Mouse (Mus musculus) 416B (cell line): Measurements from ENCODE around the gene Rarb.

Source experiments
- DNase-seq: peaks from one replicate; pipeline ENCODE4 v3.0.0; 2011; ENCODE audit warnings: low read depth

Gene Rarb

GRCm38 (mm10) chr14:16537433-16537832 lies 281.5 kb downstream of the Rarb start:
- no peak for DNase-seq

GRCm38 (mm10) chr14:16528631-16529030 lies 290.3 kb downstream of the Rarb start:
- no peak for DNase-seq

GRCm38 (mm10) chr14:16526120-16526519 lies 292.8 kb downstream of the Rarb start:
- peak; percentile 46 for DNase-seq

GRCm38 (mm10) chr14:16525137-16525924 lies 293.6 kb downstream of the Rarb start:
- no peak for DNase-seq

- DNase-seq = no peak
Measured at GRCm38 (mm10) chr14:16522852-16523251, 296.1 kb downstream of the Rarb start.

GRCm38 (mm10) chr14:16519588-16520167 lies 299.3 kb downstream of the Rarb start:
- no peak for DNase-seq

- no peak for DNase-seq
Measured at GRCm38 (mm10) chr14:16517958-16518357, 301.0 kb downstream of the Rarb start.

DNA sequence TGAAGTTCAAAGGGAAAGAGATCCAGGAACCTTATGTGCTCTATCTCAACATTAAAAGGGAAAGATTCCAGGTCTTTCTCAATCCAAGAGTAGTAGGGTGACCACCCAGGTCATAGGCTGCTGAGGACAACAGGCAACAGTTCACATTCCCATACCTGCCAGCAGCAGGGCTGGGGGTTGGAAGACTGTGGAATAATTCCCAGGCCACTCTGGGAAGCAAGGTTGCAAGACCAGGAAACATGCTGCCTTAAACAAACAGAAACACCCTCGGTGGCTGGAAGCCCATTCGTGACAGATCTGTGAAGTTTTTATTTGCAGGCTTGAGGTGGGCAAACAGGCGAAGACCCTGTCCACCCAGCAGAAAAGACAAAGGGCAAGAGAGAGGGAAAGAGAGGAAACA lies 303.2 kb downstream of the Rarb start:
- DNase-seq = no peak

DNA sequence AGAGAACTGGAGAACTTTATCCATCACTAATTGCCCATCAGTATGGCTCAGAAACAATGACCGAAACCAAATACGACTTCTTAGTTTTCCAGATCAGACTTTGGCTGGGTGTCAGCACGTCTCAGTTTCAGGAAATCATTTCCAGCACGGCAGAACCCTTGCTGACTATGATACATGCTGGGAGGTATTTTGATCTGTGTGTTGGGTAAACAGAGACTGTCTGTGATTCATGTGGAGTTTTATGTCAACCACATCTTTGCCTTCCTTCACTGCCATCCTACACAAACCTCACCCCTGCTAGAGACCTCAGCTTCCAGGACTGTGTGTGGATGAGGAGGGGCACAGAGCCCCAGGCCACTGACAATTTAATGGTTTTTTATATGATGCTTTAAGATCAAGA lies 308.4 kb downstream of the Rarb start:
- DNase-seq = no peak

DNA sequence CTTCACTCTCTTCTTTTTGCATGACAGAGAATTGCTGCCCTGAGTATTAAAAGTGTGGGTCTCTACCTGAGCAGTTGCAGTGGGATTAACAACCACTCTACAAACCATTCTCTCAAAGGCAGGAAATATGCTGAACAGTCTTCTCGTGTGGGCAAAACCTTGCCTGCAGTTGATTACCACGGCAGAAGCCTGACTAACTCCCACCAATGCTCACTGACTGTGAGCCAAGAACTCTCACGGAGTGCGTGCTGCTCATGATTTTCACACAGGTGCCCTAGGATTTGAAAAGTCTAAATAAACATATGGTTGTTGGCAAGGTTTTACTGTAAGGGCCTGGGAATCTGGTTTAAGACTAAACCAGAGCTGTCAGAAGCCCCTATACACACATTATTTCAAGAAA lies 309.1 kb downstream of the Rarb start:
- no peak for DNase-seq

DNA sequence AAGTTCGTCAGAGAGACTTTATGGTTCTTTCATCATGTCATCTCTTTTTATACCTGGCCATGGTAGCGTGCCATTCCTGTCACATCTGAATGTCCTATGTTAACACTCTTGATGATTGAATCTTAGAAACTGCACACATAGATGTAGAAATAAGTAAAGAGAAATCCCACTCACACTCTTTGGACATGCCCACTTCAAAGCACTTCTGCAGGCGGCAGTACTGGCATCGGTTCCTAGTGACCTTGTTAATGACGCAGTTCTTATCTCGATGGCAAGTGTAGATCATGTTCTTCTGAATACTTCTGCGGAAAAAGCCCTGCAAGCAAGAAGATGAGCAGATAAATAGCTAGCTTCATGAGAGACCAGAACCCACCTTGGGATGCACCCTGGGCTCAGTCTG lies 310.2 kb downstream of the Rarb start:
- no peak for DNase-seq

GRCm38 (mm10) chr14:16497226-16497661 lies 321.7 kb downstream of the Rarb start:
- no peak for DNase-seq

DNA sequence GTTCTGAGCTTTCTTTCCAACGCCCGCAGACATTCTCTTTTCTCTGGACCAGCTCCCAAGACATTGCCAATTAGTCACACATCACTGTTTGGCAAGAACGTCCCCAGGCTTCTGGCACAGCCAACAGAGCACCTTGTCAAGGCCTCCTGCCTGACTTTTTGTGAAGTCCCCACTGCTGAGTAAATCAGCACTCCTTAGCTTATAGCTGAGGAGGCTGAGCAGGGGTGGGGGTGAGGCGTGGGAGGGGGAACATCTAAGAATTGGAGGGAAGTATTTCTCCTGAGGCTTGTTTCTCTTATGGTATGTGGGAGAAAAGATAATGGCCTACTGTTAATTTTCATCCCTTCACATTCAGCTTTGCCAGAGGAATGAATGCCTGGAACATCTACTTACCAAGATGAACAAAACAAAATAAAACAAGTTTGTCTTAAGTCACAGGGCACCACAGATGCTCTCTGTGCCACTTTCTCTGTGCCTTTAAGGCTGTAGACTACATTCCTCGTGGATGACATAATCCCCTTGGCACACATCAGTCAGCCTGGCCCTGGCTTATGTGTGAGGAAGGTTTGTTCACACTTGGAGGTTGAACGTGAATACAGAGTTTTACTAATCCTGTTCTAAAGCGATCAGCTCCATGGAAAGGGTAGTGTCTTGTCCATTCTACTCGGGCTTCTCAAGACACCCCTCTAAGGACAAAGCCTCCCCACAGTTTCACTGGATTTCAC lies 335.1 kb downstream of the Rarb start:
- no peak for DNase-seq

DNA sequence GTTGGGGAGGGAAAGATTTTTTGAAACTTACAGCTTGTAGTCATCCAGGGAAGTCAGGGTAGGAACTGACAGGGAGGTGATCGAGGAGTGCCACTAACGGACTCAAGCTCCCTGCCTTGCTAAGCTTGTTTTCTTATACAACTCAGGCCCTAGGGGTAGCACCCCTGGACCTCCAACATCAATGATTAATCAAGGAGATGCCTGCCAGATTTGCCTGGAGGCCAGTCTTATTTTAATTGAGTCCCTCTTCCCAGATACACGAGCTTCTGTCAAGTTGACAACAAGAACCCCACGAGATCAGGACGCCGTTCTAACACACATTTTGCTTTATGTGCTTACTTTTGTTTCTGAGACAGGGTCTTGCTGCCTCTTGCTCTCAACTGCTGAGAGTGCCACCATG lies 338.3 kb downstream of the Rarb start:
- DNase-seq = no peak

GRCm38 (mm10) chr14:16479521-16479920 lies 339.4 kb downstream of the Rarb start:
- no peak for DNase-seq

DNA sequence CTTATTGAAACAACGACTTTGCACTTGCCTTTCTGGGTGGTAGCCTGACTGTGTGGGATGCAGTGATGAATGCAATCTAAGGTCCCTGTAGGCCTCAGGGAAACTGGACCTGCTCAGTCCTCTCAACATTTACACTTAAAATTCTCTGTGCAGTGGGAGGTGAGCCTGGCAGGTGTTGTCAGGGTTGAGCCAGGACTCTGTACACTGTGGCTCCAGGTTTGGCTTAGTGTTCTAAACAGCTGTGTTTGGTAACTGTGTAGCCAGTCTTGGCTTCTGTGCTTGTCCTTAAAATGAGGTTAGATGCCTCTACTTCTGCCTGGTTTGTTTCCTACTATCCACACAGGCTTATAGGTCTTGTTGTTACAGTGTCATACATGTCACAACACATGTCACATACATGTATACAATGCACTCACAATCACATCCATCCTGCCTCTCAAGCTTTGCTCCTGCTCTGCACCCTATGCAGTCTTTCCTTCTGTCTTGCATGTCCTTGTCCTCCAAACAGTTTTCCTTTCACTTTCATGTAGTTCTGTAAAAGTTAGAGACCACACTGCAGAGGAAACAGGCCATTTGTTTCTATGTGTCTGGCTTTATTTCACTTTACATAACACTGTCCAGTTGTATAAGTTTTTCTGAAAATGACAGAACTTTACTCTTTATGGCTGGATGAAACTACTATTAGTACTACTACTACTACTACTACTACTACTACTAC lies 340.2 kb downstream of the Rarb start:
- no peak for DNase-seq

DNA sequence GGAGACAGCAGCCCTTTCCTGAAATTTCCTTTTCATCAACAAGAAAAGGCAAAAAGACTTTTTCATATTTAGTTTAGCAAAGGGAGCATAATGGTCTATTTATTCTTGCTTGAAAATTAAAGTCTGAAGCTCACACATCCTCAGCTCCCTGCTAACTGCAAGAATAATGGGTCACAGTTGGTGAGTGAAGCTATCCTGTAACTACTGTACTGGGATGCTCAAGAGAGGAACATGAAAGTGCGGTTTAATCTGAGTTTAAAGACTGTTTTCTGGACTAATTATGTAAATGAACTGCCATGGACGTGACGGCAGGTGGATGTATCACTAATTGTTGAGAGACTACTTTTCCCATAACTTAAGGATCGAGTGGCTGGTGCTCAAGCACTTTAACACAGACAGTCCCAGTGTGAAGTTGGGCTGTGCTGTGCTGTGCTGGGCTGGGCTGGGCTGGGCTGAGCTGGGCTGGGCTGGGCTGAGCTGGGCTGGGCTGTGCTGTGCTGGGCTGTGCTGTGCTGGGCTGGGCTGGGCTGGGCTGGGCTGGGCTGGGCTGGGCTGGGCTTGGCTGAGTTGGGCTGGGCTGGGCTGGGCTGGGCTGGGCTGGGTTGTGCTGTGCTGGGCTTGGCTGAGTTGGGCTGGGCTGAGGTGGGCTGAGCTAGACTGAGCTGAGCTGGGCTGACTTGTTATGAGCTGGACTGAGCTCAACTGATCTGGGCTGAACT lies 370.5 kb downstream of the Rarb start:
- no peak for DNase-seq

- DNase-seq = peak; percentile 63
Measured at GRCm38 (mm10) chr14:16447587-16447986, 371.4 kb downstream of the Rarb start.

DNA sequence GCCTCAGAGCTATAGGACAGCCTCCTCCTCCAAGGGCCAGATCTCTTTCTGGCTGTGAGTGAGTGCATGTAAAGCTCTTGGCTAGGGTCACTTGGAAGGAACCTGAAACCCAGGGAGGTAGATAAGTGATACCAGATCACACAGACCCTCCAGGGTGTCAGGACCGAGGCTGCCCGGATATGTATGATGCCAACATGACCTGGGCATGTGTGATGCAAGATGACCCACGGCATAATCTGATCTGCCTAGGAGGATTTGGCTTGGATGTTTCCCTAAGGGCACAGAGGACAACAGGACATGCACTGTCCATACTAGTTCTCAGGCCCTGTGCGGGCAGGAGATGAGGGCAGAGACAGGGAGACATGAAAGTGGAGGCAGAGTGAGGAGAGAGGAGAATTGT lies 374.1 kb downstream of the Rarb start:
- no peak for DNase-seq

DNA sequence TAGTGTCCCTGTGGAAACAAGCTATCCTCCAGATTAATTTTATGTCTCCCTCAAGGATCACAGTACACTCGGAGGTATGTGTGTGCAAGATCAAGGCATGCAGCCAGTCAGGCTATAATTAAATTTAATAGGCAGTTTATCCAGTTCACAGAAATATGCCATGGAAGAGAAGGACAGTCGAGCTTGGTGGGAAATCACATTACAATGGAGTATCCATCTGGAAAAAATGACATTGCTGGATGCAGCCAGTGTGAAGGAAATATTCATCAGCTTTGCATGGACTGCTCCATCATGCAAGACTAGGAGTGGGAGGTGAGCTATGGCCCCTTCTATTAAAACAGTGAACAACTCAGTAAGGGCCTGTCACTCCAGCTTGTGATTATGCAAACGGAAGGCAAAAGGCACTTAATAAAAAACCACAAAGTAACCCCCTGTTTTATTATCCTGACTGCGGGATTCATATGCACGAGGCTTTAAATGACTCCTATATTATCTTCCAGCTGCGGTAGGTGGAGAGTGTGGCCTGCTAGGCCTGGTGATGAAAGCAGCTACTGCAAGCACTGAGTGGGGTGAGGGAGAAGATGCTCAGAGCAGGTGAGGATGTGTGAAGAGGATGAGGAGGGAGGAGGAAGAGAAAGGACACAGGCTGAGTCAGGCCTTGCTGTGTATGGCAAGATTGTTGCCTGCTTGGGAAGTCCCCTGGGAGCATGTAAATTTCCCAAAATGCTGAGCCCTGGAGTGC lies 379.4 kb downstream of the Rarb start:
- DNase-seq = no peak

DNA sequence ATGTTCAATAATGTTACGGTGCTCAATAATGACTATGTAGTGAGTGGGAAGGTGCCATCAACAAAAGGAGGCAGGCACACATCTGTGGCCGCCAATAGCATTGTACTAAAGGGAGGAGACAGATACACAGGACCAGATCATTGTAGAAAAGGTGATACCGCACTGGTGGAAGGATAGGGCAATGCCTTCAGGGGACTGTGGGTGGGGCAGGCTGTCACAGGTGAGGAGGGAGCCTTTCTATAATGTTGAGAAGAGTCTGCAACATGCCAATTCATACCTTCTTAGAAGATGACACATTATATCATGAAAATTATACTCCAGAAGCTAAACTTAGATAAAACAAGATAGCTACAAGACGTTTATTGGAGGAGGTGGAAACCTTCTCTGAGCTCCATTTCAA lies 381.6 kb downstream of the Rarb start:
- no peak for DNase-seq
